17 mouse cellular contexts compared by ENCODE assay signal in genomic region chr16:89569136-89569535, GRCm38 (mm10). TPM values are rescaled to one million over a fixed set of nuclear protein-coding genes. Genes with fewer than 3 reads are reported as not detected.
DNase-seq lines count a peak whose midpoint lies in the region; ATAC-seq and TF ChIP-seq lines count a peak whose summit lies in the region.
"Had no signal": no experiment of that assay in that cellular context is flagged by ENCODE, and none has a peak within 500 bp of the region (broad histone marks: within the 10 kb centered on the region; RNA-seq: fewer than 3 reads in every experiment).

No protein-coding gene starts in this region.

- H3K36me3 ChIP-seq in hindbrain, postnatal 0 days (ENCODE audit: insufficient read depth, low read length), result no peaks in the 10 kb centered on the region
- no peaks in the 10 kb centered on the region for H3K36me3 ChIP-seq in hindbrain, embryonic 10.5 days
- no peaks in the 10 kb centered on the region for H3K36me3 ChIP-seq in liver, embryonic 11.5 days (ENCODE audit: control insufficient read depth, insufficient read depth, low read length)
- H3K36me3 ChIP-seq: embryonic facial prominence, embryonic 10.5 days; lung, embryonic 15.5 days; midbrain, embryonic 10.5 days had no signal

- H3K9ac ChIP-seq in hindbrain, postnatal 0 days (replicated peaks; ENCODE audit: low read length), result no peak overlapping the region
- no peak overlapping the region for H3K9ac ChIP-seq in liver, embryonic 11.5 days (ENCODE audit: low read depth, low read length)
- H3K9ac ChIP-seq: lung, embryonic 15.5 days had no signal

- TF ChIP-seq CTCF in hindbrain, postnatal 0 days (IDR thresholded peaks at IDR 0.05; ENCODE audit: low read depth), result no peak

- DNase-seq in hindbrain, postnatal 0 days (ENCODE audit: low spot score), result peak; percentile 62
- no peak for DNase-seq in hindbrain, embryonic 10.5 days (ENCODE audit: low spot score)
- DNase-seq in cerebellum, adult 11 months, result peak; percentile 30
- peak; percentile 69 for DNase-seq in cerebellum, adult 9-11 months
- DNase-seq in layer of hippocampus, adult 9-10 months (ENCODE audit: low spot score), result peak; percentile 44
- DNase-seq in kidney, postnatal 4 days, result no peak
- DNase-seq in liver, embryonic 11.5 days (ENCODE audit: low spot score), result no peak
- DNase-seq: heart, adult 2 months; kidney, adult 11 months; liver had no signal

- no peaks in the 10 kb centered on the region for H3K9me3 ChIP-seq in hindbrain, postnatal 0 days (ENCODE audit: low read length)
- H3K9me3 ChIP-seq in hindbrain, embryonic 10.5 days, result no peaks in the 10 kb centered on the region
- H3K9me3 ChIP-seq in liver, embryonic 11.5 days (ENCODE audit: control insufficient read depth, low read length), result no peaks in the 10 kb centered on the region
- H3K9me3 ChIP-seq: embryonic facial prominence, embryonic 10.5 days; lung, embryonic 15.5 days; midbrain, embryonic 10.5 days had no signal

- no peak overlapping the region for H3K4me3 ChIP-seq in hindbrain, postnatal 0 days (ENCODE audit: low read length)
- no peak overlapping the region for H3K4me3 ChIP-seq in hindbrain, embryonic 10.5 days
- H3K4me3 ChIP-seq in liver, embryonic 11.5 days (ENCODE audit: low read depth, low read length), result no peak overlapping the region
- H3K4me3 ChIP-seq: embryonic facial prominence, embryonic 10.5 days; heart, adult 2 months; left cerebral cortex, adult 2 months; lung, embryonic 15.5 days; midbrain, embryonic 10.5 days had no signal

- no peak overlapping the region for H3K27ac ChIP-seq in hindbrain, postnatal 0 days
- no peak overlapping the region for H3K27ac ChIP-seq in hindbrain, embryonic 10.5 days
- H3K27ac ChIP-seq in liver, embryonic 11.5 days (ENCODE audit: low read depth, low read length), result no peak overlapping the region
- H3K27ac ChIP-seq: embryonic facial prominence, embryonic 10.5 days; heart, adult 2 months; left cerebral cortex, adult 2 months; lung, embryonic 15.5 days; midbrain, embryonic 10.5 days had no signal

- H3K4me2 ChIP-seq in hindbrain, postnatal 0 days (ENCODE audit: low read depth, low read length), result no peak overlapping the region
- H3K4me2 ChIP-seq in liver, embryonic 11.5 days, result no peak overlapping the region
- H3K4me2 ChIP-seq: lung, embryonic 15.5 days had no signal

- peak; percentile 44 for ATAC-seq in hindbrain, postnatal 0 days
- no peak for ATAC-seq in liver, embryonic 11.5 days (replicated peaks; ENCODE audit: low FRiP score)
- ATAC-seq: Patski had no signal

- H3K27me3 ChIP-seq in hindbrain, postnatal 0 days (ENCODE audit: insufficient read depth, low read length), result no peaks in the 10 kb centered on the region
- H3K27me3 ChIP-seq in hindbrain, embryonic 10.5 days (ENCODE audit: insufficient read depth, poor library complexity, severe bottlenecking), result no peaks in the 10 kb centered on the region
- H3K27me3 ChIP-seq in liver, embryonic 11.5 days (replicated peaks; ENCODE audit: control insufficient read depth, insufficient read depth, low read length), result no peaks in the 10 kb centered on the region
- H3K27me3 ChIP-seq: CH12.LX; lung, embryonic 15.5 days; Patski had no signal

- 49% methylated on average over 6 of the region's 6 CpGs for WGBS in hindbrain, postnatal 0 days
- WGBS in hindbrain, embryonic 10.5 days, result 83% methylated on average over 6 of the region's 6 CpGs
- WGBS in liver, embryonic 11.5 days, result 76% methylated on average over 6 of the region's 6 CpGs

- no peaks in the 10 kb centered on the region; the same call in 1 of the 2 replicates for H3K4me1 ChIP-seq in hindbrain, postnatal 0 days (ENCODE audit: insufficient read depth, low read length)
- H3K4me1 ChIP-seq in hindbrain, embryonic 10.5 days (replicated peaks), result no peaks in the 10 kb centered on the region
- no peaks in the 10 kb centered on the region for H3K4me1 ChIP-seq in liver, embryonic 11.5 days (replicated peaks; ENCODE audit: control insufficient read depth, insufficient read depth, low read length)
- H3K4me1 ChIP-seq: embryonic facial prominence, embryonic 10.5 days; lung, embryonic 15.5 days; midbrain, embryonic 10.5 days had no signal

RNA-seq across cellular contexts. Expression of gene Krtap11-1, which starts 1.8 kb away (rescaled TPM):
- not detected in 2 replicates for total RNA-seq in hindbrain, postnatal 0 days (2014; rRNA removed)
- polyA plus RNA-seq in hindbrain, postnatal 0 days (2015; fragmentation: Nextera tagmentation; extraction: Ambion mirVana), result not detected in 2 replicates
- polyA plus RNA-seq in hindbrain, embryonic 10.5 days (2016; fragmentation: Nextera tagmentation; extraction: Ambion mirVana), result not detected in 2 replicates
- not detected in 2 replicates for polyA plus RNA-seq in liver, embryonic 11.5 days (2014; fragmentation: Nextera tagmentation; extraction: Ambion mirVana)
- total RNA-seq: CH12.LX; heart, adult 2 months; heart, postnatal 25 days; left cerebral cortex, adult 2 months had no signal
- polyA plus RNA-seq: embryonic facial prominence, embryonic 10.5 days; heart, adult 2 months; lung, embryonic 15.5 days; midbrain, embryonic 10.5 days; Patski had no signal

Comparison
In these comparisons a context has a peak if more than half of its experiments do, and no peak if none do; other contexts are left out.
1. DNase-seq: peak in hindbrain, postnatal 0 days (single experiment), cerebellum, adult 11 months (single experiment), cerebellum, adult 9-11 months (single experiment) and layer of hippocampus, adult 9-10 months (single experiment); none in hindbrain, embryonic 10.5 days (single experiment), kidney, postnatal 4 days (0 of 2) and liver, embryonic 11.5 days (single experiment).